Mouse (Mus musculus) ovary, adult 18-20 months (tissue): ENCODE results near the gene Ctsf.
"Not testable (repeated sequence)": the region's sequence is repeated elsewhere in the genome, so short reads cannot be mapped to it uniquely, and the experiment has no call there.

Source experiments
- DNase-seq: peaks from one replicate; pipeline ENCODE4 v3.0.0; 2022; ENCODE audit warnings: low spot score, mixed read lengths

Ctsf gene

GRCm38 (mm10) chr19:4849800-4850199, 5.1 kb upstream of the Ctsf start:
- DNase-seq: no peak

DNA sequence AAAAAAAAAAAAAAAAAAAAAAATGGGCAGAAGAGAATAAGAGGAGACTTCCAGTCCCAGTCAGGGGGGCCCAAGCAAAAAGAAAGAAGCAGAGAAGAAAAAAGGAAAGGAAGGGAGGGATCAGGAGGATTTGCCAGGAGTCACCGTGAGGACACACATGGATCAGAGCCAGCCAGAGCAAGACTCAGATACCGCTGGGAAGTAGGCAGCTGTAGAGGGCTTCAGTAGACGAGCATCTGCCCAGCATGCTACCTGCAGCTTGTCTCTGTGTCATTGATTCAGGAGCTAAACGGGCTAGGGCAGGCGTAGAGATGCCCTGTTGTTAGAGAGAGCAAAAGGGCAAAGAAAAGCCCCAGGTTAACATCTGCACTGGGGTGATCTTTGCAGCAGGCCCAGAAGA, 4.6 kb upstream of the Ctsf start:
- DNase-seq: no peak

- DNase-seq: no peak
Measured at GRCm38 (mm10) chr19:4855470-4855820, 515 bp downstream of the Ctsf start.

- DNase-seq: no peak
Measured at GRCm38 (mm10) chr19:4855951-4856350, 1.0 kb downstream of the Ctsf start.

GRCm38 (mm10) chr19:4859081-4859480, 4.2 kb downstream of the Ctsf start:
- no peak for DNase-seq

GRCm38 (mm10) chr19:4863048-4863447, 8.1 kb downstream of the Ctsf start:
- no peak for DNase-seq

DNA sequence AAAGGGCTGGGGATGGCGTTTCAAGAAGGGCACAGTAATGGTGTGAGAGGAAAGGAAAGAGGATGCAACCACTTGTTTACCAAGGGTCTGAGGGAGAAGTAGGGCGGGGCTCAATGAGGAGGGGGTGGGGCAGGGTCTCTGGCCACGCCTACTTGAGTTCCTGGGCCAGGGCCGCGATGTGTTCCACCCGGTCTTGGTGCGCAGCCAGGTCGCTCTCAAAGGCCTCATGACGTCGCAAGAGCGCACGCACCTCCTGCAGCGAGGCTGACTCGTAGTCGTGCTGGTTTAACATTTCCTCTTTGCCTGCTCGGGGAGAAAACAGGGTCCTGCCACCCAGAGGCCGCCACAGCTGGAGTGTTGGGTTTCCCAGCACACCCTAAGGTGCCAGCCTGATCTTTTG, 10.2 kb downstream of the Ctsf start:
- no peak for DNase-seq

- not testable (repeated sequence) for DNase-seq
Measured at GRCm38 (mm10) chr19:4874613-4875012, 19.7 kb downstream of the Ctsf start.

- no peak for DNase-seq
Measured at GRCm38 (mm10) chr19:4876241-4876640, 21.3 kb downstream of the Ctsf start.

GRCm38 (mm10) chr19:4876755-4877154, 21.8 kb downstream of the Ctsf start:
- DNase-seq: no peak

DNA sequence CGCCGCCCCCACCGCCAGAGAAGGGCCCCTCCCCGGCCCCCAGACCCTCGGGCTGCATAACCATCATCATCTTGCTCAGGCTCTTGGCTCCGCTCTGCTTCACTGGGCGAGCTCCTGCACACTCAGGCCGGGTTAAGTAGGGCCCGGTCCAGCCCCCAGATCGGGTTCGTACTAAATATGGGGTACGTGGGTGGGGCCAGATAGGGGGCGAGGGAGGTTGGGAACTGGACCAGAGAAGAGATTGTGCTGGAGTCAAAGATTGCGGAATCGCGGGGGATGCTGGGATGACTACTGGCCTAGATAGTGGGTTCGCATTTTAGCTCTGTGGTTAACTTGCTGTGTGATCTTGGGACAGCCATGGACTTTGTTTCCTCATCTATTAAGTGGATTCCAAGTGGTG, 22.9 kb downstream of the Ctsf start, which contains the start of gene Actn3:
Actn3 (minus strand) TSS at position 125 of the 400 bp plus-strand sequence.
- peak; percentile 54 for DNase-seq

DNA sequence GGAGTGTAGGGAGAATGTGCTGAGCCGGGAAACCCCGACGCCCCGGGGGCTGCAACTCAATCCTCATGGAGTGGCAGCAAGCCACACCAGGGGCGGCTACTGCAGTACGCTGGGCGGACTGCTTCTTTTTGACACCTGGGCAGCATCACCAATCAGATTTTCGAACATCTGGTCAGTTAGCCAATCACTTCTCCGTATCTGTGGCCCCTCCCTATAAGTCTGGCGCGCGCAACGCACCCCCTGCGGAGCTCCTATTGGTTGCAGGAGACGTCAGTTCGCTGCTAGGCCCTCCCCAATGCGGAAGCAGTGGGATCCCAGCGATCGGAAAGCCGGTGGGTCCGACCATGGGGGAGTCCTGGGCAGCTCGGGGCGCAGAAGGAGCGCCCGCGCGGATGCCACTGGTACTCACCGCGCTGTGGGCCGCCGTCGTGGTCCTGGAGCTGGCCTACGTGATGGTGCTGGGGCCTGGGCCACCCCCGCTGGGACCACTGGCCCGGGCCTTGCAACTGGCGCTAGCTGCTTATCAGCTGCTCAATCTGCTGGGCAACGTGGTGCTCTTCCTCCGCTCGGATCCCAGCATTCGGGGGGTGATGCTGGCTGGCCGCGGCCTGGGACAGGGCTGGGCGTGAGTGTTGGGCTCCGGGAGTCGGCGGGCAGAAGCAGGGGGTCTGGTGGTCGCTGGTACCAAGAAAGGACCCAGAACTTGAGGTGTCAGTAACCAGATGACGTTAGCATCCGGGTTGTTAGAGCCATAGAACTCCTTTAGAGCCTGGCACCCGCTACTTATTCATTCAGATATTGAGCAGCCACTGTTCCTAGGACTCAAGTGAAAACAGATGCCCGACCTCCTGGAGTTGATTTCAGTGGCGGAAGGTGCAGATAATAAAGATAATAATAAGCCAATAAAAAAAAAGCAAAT, 23.7 kb downstream of the Ctsf start, which contains the start of gene Zdhhc24:
Zdhhc24 (plus strand) TSS at position 264 of the 919 bp plus-strand sequence.
- DNase-seq: peak; percentile 91

GRCm38 (mm10) chr19:4879324-4879703, 24.4 kb downstream of the Ctsf start:
- DNase-seq: no peak

DNA sequence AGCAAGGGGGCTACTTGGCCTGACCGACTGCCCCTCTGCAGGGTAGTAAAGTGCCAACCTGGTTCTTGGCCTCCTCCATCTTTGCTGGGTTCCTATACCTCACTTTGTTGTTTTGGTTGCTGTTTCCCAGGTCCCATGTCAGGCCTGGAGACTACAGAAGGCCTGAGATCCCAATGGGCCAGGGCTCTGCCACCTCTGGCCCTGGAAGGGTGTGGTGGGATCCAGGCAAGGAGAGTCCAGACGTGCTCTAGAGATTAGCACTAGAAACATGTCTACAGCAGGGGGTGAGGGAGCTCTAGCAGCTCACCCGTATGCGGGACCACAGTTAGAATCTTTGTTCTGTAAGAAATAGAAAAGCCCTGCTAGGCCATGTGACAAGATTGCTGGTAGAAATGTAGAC, 29.0 kb downstream of the Ctsf start:
- no peak for DNase-seq

DNA sequence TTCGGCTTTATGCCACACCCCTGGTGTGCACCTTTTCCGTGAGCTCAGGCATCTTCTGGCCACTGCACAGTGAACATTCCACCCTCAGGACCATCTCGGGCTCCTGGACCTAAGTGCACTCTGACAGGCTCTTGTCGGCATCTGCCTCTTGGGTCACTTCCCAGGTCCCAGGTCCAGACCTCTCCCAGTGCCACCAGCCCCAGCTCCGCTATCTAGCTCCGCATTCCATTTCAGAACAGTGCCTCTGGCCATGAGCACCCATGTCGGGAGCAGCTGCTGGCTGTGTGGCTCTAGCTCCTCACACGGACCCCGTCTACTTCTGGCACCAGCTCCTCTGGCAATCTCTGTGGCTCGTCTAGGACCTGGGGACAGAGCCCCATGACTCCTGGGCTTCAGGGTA, 34.9 kb downstream of the Ctsf start:
- DNase-seq: no peak

- no peak for DNase-seq
Measured at GRCm38 (mm10) chr19:4891798-4892197, 36.9 kb downstream of the Ctsf start.

GRCm38 (mm10) chr19:4896780-4897520, 42.0 kb downstream of the Ctsf start:
- no peak for DNase-seq

DNA sequence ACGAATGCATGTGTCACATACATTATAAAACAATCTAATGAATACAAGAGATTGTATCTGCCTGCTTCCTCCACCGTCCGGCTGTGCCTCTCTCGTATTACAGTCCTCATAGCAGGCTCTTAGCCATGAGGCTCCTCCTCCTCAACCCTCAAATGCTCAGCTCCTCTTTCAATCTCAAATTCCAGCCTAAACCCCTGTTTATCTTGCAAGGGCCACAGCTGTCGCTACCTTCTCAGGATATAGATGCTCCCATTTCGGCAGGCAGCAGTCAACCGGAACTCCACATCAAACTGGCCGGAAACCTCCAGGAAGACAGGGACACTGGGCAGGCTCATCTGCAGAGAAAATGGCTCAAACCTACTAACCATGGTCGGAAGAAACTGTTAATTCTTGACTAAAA, 44.0 kb downstream of the Ctsf start:
- no peak for DNase-seq

- DNase-seq: no peak
Measured at GRCm38 (mm10) chr19:4899888-4900287, 45.0 kb downstream of the Ctsf start.

DNA sequence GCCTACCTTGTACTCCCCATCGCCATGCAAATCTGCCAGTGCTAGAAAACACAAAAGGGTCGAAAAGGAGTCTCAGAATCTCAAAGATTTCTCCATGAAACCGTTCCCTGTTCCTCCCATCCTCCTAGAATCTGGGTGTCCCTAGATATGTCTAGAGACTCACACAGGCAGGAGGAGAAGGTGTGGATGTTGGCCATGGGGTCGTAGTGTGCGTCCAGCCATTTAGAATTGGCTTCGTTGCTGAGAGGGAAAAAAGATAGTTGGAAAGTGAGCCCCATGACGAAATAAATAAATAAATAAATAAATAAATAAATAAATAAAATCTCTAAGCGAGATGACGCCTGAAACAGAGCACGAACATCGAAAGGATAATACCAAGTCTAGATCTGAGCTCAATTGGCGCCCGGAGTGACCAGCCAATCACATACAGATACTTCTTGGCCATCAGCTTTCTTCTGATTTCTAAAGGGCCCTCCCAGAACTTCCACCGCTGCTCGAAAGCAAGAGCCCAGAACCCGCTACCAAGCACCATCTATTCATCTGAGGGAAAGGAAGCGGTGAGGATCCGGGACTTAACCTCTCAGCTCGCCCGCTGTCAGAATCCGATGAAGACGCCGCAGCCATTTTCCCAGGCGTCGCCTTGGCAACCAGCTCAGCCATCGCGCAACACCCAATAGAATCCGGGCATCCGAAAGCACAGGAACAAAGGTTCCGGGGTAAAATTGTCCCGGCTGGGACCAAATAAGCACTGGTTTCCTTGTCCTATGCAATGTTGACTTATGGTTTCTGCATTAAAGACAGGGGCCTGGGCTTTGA, 51.3 kb downstream of the Ctsf start, which contains the start of gene Bbs1:
Bbs1 (minus strand) TSS at position 650 of the 816 bp plus-strand sequence.
- peak; percentile 43 for DNase-seq

- DNase-seq: no peak
Measured at GRCm38 (mm10) chr19:4908107-4908506, 53.2 kb downstream of the Ctsf start.

- DNase-seq: no peak
Measured at GRCm38 (mm10) chr19:4909376-4909775, 54.4 kb downstream of the Ctsf start.
